Mouse (Mus musculus) MEL (cell line): ENCODE measurements around the gene 1810013L24Rik. TPM values are rescaled to one million over a fixed set of nuclear protein-coding genes. Genes with fewer than 3 reads are reported as not detected.

Experiments used
- DNase-seq: peaks from one replicate; pipeline ENCODE4 v3.0.0; 2011; ENCODE audit warnings: low read depth, low spot score
- H3K27ac ChIP-seq: 2 replicates; pipeline ENCODE4 v1.5.1; 2012; ENCODE audit warnings: low read depth, mild to moderate bottlenecking, control low read depth, low read length, moderate library complexity; ENCODE audit not compliant: control insufficient read depth
- H3K27me3 ChIP-seq, 2 experiments: fragments of 150-350 bp in 1 of 2; sonication (generic) in 1 of 2; 2 replicates each; pipeline ENCODE4 v1.6.1; 2012; ENCODE audit warnings: low read length in 2 of 2, mild to moderate bottlenecking in 2 of 2, improper control_type of control experiment in 1 of 2, moderate library complexity in 1 of 2; ENCODE audit not compliant: insufficient read depth in 2 of 2, control insufficient read depth in 1 of 2
- H3K36me3 ChIP-seq, 2 experiments: 2 replicates each; pipeline ENCODE4 v1.6.1; 2012 to 2014; ENCODE audit warnings: low read length in 2 of 2, improper control_type of control experiment in 1 of 2, inconsistent platforms in 1 of 2, mild to moderate bottlenecking in 1 of 2; ENCODE audit not compliant: insufficient read depth in 2 of 2, control insufficient read depth in 1 of 2
- H3K4me1 ChIP-seq, 2 experiments: fragments of 150-350 bp in 1 of 2; sonication (generic) in 1 of 2; 2 replicates each; pipeline ENCODE4 v1.6.1; 2012; ENCODE audit warnings: low read length in 2 of 2, improper control_type of control experiment in 1 of 2, mild to moderate bottlenecking in 1 of 2; ENCODE audit not compliant: insufficient read depth in 2 of 2, control insufficient read depth in 1 of 2
- H3K4me3 ChIP-seq, 2 experiments: fragments of 150-350 bp in 1 of 2; sonication (generic) in 1 of 2; 2 replicates each; pipeline ENCODE4 v1.5.1; 2012; ENCODE audit warnings: low read depth in 2 of 2, low read length in 2 of 2, mild to moderate bottlenecking in 2 of 2, moderate library complexity in 2 of 2, control low read depth in 1 of 2, improper control_type of control experiment in 1 of 2; ENCODE audit not compliant: control insufficient read depth in 1 of 2, insufficient read depth in 1 of 2
- H3K79me2 ChIP-seq: 2 replicates; pipeline ENCODE4 v1.6.1; 2012; ENCODE audit warnings: mild to moderate bottlenecking, low read length, moderate library complexity; ENCODE audit not compliant: control insufficient read depth, poor library complexity, insufficient read depth
- H3K9ac ChIP-seq: 2 replicates; pipeline ENCODE4 v1.6.1; 2012; ENCODE audit warnings: low read depth, mild to moderate bottlenecking, control low read depth, low read length, moderate library complexity; ENCODE audit not compliant: control insufficient read depth, poor library complexity, severe bottlenecking
- H3K9me3 ChIP-seq: fragments of 150-350 bp; sonication (generic); replicated peaks from 2 replicates; pipeline ENCODE4 v1.6.1; 2012; ENCODE audit warnings: mild to moderate bottlenecking, low read length, improper control_type of control experiment, moderate library complexity; ENCODE audit not compliant: insufficient read depth
- CHD1 ChIP-seq: IDR thresholded peaks from 2 replicates; pipeline ENCODE4 v1.6.1; 2012; ENCODE audit warnings: low read depth, mild to moderate bottlenecking, inconsistent platforms, low read length, improper control_type of control experiment
- CHD2 ChIP-seq: IDR thresholded peaks from 2 replicates; pipeline ENCODE4 v1.6.1; 2011; ENCODE audit warnings: low read length, improper control_type of control experiment
- CTCF ChIP-seq, 3 experiments: IDR thresholded peaks in 2 of 3; conservative IDR thresholded peaks in 1 of 3; 2 replicates each; pipeline ENCODE4 v1.5.1; 2011 to 2012; ENCODE audit warnings: low read length in 3 of 3, low read depth in 2 of 3, mild to moderate bottlenecking in 2 of 3, improper control_type of control experiment in 1 of 3, inconsistent platforms in 1 of 3, mixed read lengths in 1 of 3, moderate library complexity in 1 of 3; ENCODE audit not compliant: control insufficient read depth in 1 of 3, insufficient read depth in 1 of 3, poor library complexity in 1 of 3, severe bottlenecking in 1 of 3
- GABPA ChIP-seq: IDR thresholded peaks from 2 replicates; pipeline ENCODE4 v1.6.1; 2012; ENCODE audit warnings: low read depth, mild to moderate bottlenecking, inconsistent platforms, low read length, improper control_type of control experiment, moderate library complexity
- GATA1 ChIP-seq: IDR thresholded peaks from 2 replicates; pipeline ENCODE4 v1.6.1; 2011; ENCODE audit warnings: low read depth, low read length, improper control_type of control experiment
- KAT2A ChIP-seq: conservative IDR thresholded peaks from 2 replicates; pipeline ENCODE4 v1.6.1; 2012; ENCODE audit warnings: low read depth, low read length, improper control_type of control experiment, inconsistent platforms
- MAFK ChIP-seq: IDR thresholded peaks from 2 replicates; pipeline ENCODE4 v1.6.1; 2011; ENCODE audit warnings: low read depth, mild to moderate bottlenecking, low read length, improper control_type of control experiment, borderline replicate concordance
- MAX ChIP-seq: IDR thresholded peaks from 2 replicates; pipeline ENCODE4 v1.6.1; 2011; ENCODE audit warnings: low read length, improper control_type of control experiment
- MAZ ChIP-seq: IDR thresholded peaks from 2 replicates; pipeline ENCODE4 v1.6.1; 2012; ENCODE audit warnings: low read depth, mild to moderate bottlenecking, inconsistent platforms, low read length, improper control_type of control experiment
- MEF2A ChIP-seq: IDR thresholded peaks from 2 replicates; pipeline ENCODE4 v1.6.1; 2014; ENCODE audit warnings: low read depth, mild to moderate bottlenecking, inconsistent platforms, low read length, improper control_type of control experiment; ENCODE audit not compliant: poor library complexity, insufficient replicate concordance, severe bottlenecking; ENCODE audit errors: extremely low read depth
- MXI1 ChIP-seq: IDR thresholded peaks from 2 replicates; pipeline ENCODE4 v1.6.1; 2011; ENCODE audit warnings: mild to moderate bottlenecking, low read depth, low read length, improper control_type of control experiment
- MYB ChIP-seq: IDR thresholded peaks from 2 replicates; pipeline ENCODE4 v1.6.1; 2011; ENCODE audit warnings: mild to moderate bottlenecking, low read depth, low read length, improper control_type of control experiment
- MYC ChIP-seq: IDR thresholded peaks from 2 replicates; pipeline ENCODE4 v1.6.1; 2011; ENCODE audit warnings: low read depth, mild to moderate bottlenecking, low read length, improper control_type of control experiment, moderate library complexity
- POLR2A ChIP-seq, 2 experiments: IDR thresholded peaks; 2 replicates each; pipeline ENCODE4 v1.6.1; 2011 to 2012; ENCODE audit warnings: low read length in 2 of 2, mild to moderate bottlenecking in 2 of 2, control low read depth in 1 of 2, improper control_type of control experiment in 1 of 2, low read depth in 1 of 2, moderate library complexity in 1 of 2; ENCODE audit not compliant: control insufficient read depth in 1 of 2, insufficient read depth in 1 of 2, poor library complexity in 1 of 2
- POLR2AphosphoS5 ChIP-seq: IDR thresholded peaks from 2 replicates; pipeline ENCODE4 v1.6.1; 2012; ENCODE audit warnings: low read depth, borderline replicate concordance, mild to moderate bottlenecking, inconsistent platforms, low read length, moderate library complexity, mixed read lengths
- RAD21 ChIP-seq: IDR thresholded peaks from 2 replicates; pipeline ENCODE4 v1.6.1; 2011; ENCODE audit warnings: mild to moderate bottlenecking, low read depth, low read length, improper control_type of control experiment
- SIN3A ChIP-seq: IDR thresholded peaks from 2 replicates; pipeline ENCODE4 v1.6.1; 2012; ENCODE audit warnings: low read length, improper control_type of control experiment, inconsistent platforms
- SMC3 ChIP-seq: IDR thresholded peaks from 2 replicates; pipeline ENCODE4 v1.6.1; 2011; ENCODE audit warnings: low read depth, low read length, improper control_type of control experiment
- TBP ChIP-seq: IDR thresholded peaks from 2 replicates; pipeline ENCODE4 v1.8.0; 2011; ENCODE audit warnings: low read depth, low read length, improper control_type of control experiment
- USF2 ChIP-seq, 2 experiments: IDR thresholded peaks; 2 replicates each; pipeline ENCODE4 v1.6.1; 2011 to 2012; ENCODE audit warnings: improper control_type of control experiment in 2 of 2, low read length in 2 of 2, borderline replicate concordance in 1 of 2, inconsistent platforms in 1 of 2, low read depth in 1 of 2, mild to moderate bottlenecking in 1 of 2; ENCODE audit not compliant: insufficient read depth in 1 of 2
- ZC3H11A ChIP-seq: IDR thresholded peaks from 2 replicates; pipeline ENCODE4 v1.6.1; 2012; ENCODE audit warnings: low read depth, mild to moderate bottlenecking, inconsistent platforms, low read length, improper control_type of control experiment
- ZNF384 ChIP-seq: IDR thresholded peaks from 2 replicates; pipeline ENCODE4 v1.6.1; 2012; ENCODE audit warnings: low read depth, mild to moderate bottlenecking, inconsistent platforms, low read length, improper control_type of control experiment
- polyA plus RNA-seq, 2 experiments: library from polyadenylated mRNA; stranded (reverse) in 1 of 2; unstranded in 1 of 2; fragments of >175 nt in 1 of 2; fragments of >200 nt in 1 of 2; gene quantifications; 2 replicates each; pipeline versions ENCODE4 v1.2.1 to v1.2.4; 2012; ENCODE audit warnings: low replicate concordance in 2 of 2, low read depth in 1 of 2; ENCODE audit not compliant: insufficient read length in 2 of 2, insufficient read depth in 1 of 2, missing spikeins in 1 of 2
- total RNA-seq: library from RNA; depleted of rRNA; stranded (reverse); fragments of 300-350 nt; gene quantifications from 2 replicates; pipeline ENCODE4 v1.2.3, GENCODE M21; 2012

1810013L24Rik gene
- total and polyA plus RNA-seq, 3 experiments: 27.6 to 154 (median 29.9) TPM

- DNase-seq: no peak
- no peaks in the 10 kb centered on the region for H3K27me3 ChIP-seq
- no peak for TF ChIP-seq TBP
- no peak for TF ChIP-seq MEF2A
- no peak for TF ChIP-seq MAFK
- no peak for TF ChIP-seq MXI1
- TF ChIP-seq ZC3H11A: no peak
- TF ChIP-seq POLR2A (IDR thresholded peaks at IDR 0.05; ENCODE audit: control insufficient read depth in 1 of 2, insufficient read depth in 1 of 2, low read depth in 1 of 2, low read length in 2 of 2, poor library complexity in 1 of 2): no peak
- no peak for TF ChIP-seq CTCF (IDR thresholded peaks at IDR 0.05 in 2 of 3, conservative IDR thresholded peaks at IDR 0.05 in 1 of 3; ENCODE audit: control insufficient read depth in 1 of 3, insufficient read depth in 1 of 3, low read depth in 2 of 3, low read length in 3 of 3, poor library complexity in 1 of 3, severe bottlenecking in 1 of 3)
- no peak for TF ChIP-seq KAT2A
- TF ChIP-seq MYB: no peak
- no peak for TF ChIP-seq ZNF384
- no peak for TF ChIP-seq MAZ
- TF ChIP-seq MAX: no peak
- TF ChIP-seq GATA1: no peak
- TF ChIP-seq CHD2: no peak
- TF ChIP-seq GABPA: no peak
- no peak for TF ChIP-seq MYC
- TF ChIP-seq POLR2AphosphoS5: no peak
- TF ChIP-seq, all 39 proteins: peak for 0
- Histone ChIP-seq H3K9ac (no peak overlapping the region), H3K79me2 (no peaks in the 10 kb centered on the region), H3K4me1 (peaks cover 0 to 3% of the 10 kb centered on the region in 2 experiments; a peak in 1 of 4 replicates), H3K36me3 (no peaks in the 10 kb centered on the region), H3K27ac (no peak overlapping the region), H3K4me3 (no peak overlapping the region), H3K9me3 (no peaks in the 10 kb centered on the region)
Measured at GRCm38 (mm10) chr16:8868506-8868905, 38.6 kb downstream of the 1810013L24Rik start.

GRCm38 (mm10) chr16:8869715-8870114, 39.8 kb downstream of the 1810013L24Rik start:
- no peaks in the 10 kb centered on the region; a peak in 1 of 4 replicates for H3K36me3 ChIP-seq
- no peak for TF ChIP-seq USF2 (IDR thresholded peaks at IDR 0.05; ENCODE audit: borderline replicate concordance in 1 of 2, insufficient read depth in 1 of 2, low read depth in 1 of 2, low read length in 2 of 2)
- peak; percentile 85 to 95 (median 90) for TF ChIP-seq CTCF (IDR thresholded peaks at IDR 0.05 in 2 of 3, conservative IDR thresholded peaks at IDR 0.05 in 1 of 3; ENCODE audit: control insufficient read depth in 1 of 3, insufficient read depth in 1 of 3, low read depth in 2 of 3, low read length in 3 of 3, poor library complexity in 1 of 3, severe bottlenecking in 1 of 3)
- peak; percentile 40; the same call in 1 of the 2 replicates for TF ChIP-seq SIN3A
- TF ChIP-seq SMC3: peak; percentile 83
- TF ChIP-seq ZC3H11A: peak; percentile 77
- peak; percentile 92 for TF ChIP-seq RAD21
- TF ChIP-seq CHD1: no peak
- peak; percentile 81 for TF ChIP-seq GATA1
- no peak for TF ChIP-seq MEF2A
- TF ChIP-seq KAT2A: no peak
- TF ChIP-seq, all 39 proteins: peak for 6
- peak; percentile 79 for DNase-seq
- Histone ChIP-seq H3K9me3 (no peaks in the 10 kb centered on the region), H3K4me1 (peaks cover 0 to 3% of the 10 kb centered on the region in 2 experiments; a peak in 1 of 4 replicates), H3K27ac (no peak overlapping the region), H3K27me3 (no peaks in the 10 kb centered on the region), H3K79me2 (no peaks in the 10 kb centered on the region), H3K4me3 (no peak overlapping the region), H3K9ac (no peak overlapping the region)
